Mouse (Mus musculus): Measurements from ENCODE around the gene Six6. TPM values are rescaled to one million over a fixed set of nuclear protein-coding genes. Genes with fewer than 3 reads are reported as not detected.

Gene Six6
- polyA plus RNA-seq, 1 experiment from 2014 or later = not detected

DNA sequence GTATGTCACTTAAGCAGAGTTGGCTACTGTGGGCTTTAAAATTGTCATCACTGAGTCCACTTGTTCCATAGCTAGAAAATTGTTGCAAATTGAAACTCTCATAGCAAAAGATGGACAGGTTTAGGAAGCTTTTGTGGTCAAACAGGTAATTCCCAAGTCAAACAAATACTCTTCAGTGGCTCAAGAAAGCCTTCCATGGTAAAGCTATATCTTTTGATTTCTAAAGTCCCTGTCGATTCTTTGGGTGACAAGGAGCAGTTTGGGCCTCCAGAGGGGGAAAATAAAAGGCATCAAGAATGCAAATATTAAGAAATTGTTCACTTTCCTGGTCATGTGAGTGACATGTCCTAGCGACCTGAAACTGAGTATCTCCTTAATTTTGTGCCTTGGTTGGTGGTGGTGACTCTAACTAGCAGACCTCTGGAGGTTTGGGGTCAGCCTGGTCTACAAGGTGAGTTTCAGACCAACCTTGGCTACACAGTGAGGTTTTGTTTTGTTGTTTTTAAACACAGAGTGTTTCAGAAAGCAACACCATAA, 4.0 kb downstream of the Six6 start:
- H3K27ac ChIP-seq = no peak overlapping the region
- no peaks in the 10 kb centered on the region for H3K9me3 ChIP-seq (replicated peaks)
- H3K4me2 ChIP-seq = no peak overlapping the region
- peaks cover 98% of the 10 kb centered on the region for H3K27me3 ChIP-seq
- ATAC-seq (replicated peaks; ENCODE audit: insufficient number of reproducible peaks, insufficient read depth, low FRiP score, low read depth) = no peak
- H3K36me3 ChIP-seq = no peaks in the 10 kb centered on the region
- WGBS = 17% methylated on average over 2 of the region's 2 CpGs
- H3K9ac ChIP-seq = no peak overlapping the region
- peaks cover 25% of the 10 kb centered on the region for H3K4me1 ChIP-seq (replicated peaks)
- no peak overlapping the region for H3K4me3 ChIP-seq

- Histone ChIP-seq H3K9ac (no peak overlapping the region), H3K27me3 (peaks cover 96% of the 10 kb centered on the region), H3K36me3 (no peaks in the 10 kb centered on the region), H3K4me3 (peak overlapping the region; percentile 48), H3K4me2 (peak overlapping the region; percentile 72), H3K9me3 (replicated peaks) (no peaks in the 10 kb centered on the region), H3K4me1 (replicated peaks) (peaks cover 21% of the 10 kb centered on the region), H3K27ac (no peak overlapping the region)
- WGBS = 3% methylated on average over 24 of the region's 24 CpGs
- no peak for ATAC-seq (replicated peaks; ENCODE audit: insufficient number of reproducible peaks, insufficient read depth, low FRiP score, low read depth)
Measured at GRCm38 (mm10) chr12:72944411-72945225, 4.9 kb downstream of the Six6 start.

- Histone ChIP-seq H3K4me2 (peak overlapping the region; percentile 72), H3K4me3 (peak overlapping the region; percentile 48), H3K36me3 (no peaks in the 10 kb centered on the region), H3K9me3 (replicated peaks) (no peaks in the 10 kb centered on the region), H3K27me3 (peaks cover 94% of the 10 kb centered on the region), H3K4me1 (replicated peaks) (peaks cover 12% of the 10 kb centered on the region), H3K9ac (peak overlapping the region; percentile 38; the same call in 1 of the 2 replicates), H3K27ac (no peak overlapping the region)
- 0 out of 2 replicates have a peak, but pooled peaks have one; percentile 10 for ATAC-seq (replicated peaks; ENCODE audit: insufficient number of reproducible peaks, insufficient read depth, low FRiP score, low read depth)
- under 1% methylated on average over 80 of the region's 89 CpGs for WGBS
Measured at GRCm38 (mm10) chr12:72945301-72946063, 5.8 kb downstream of the Six6 start.

GRCm38 (mm10) chr12:72946064-72946395, 6.3 kb downstream of the Six6 start:
- peak overlapping the region; percentile 72 for H3K4me2 ChIP-seq
- ATAC-seq (replicated peaks; ENCODE audit: insufficient number of reproducible peaks, insufficient read depth, low FRiP score, low read depth) = 0 out of 2 replicates have a peak, but pooled peaks have one; percentile 14
- peaks cover 91% of the 10 kb centered on the region for H3K27me3 ChIP-seq
- H3K9me3 ChIP-seq (replicated peaks) = no peaks in the 10 kb centered on the region
- H3K4me1 ChIP-seq (replicated peaks) = peaks cover 12% of the 10 kb centered on the region
- no peak overlapping the region for H3K9ac ChIP-seq
- H3K27ac ChIP-seq = no peak overlapping the region
- H3K36me3 ChIP-seq = no peaks in the 10 kb centered on the region
- peak overlapping the region; percentile 48 for H3K4me3 ChIP-seq
- WGBS = 14% methylated on average over 8 of the region's 8 CpGs

DNA sequence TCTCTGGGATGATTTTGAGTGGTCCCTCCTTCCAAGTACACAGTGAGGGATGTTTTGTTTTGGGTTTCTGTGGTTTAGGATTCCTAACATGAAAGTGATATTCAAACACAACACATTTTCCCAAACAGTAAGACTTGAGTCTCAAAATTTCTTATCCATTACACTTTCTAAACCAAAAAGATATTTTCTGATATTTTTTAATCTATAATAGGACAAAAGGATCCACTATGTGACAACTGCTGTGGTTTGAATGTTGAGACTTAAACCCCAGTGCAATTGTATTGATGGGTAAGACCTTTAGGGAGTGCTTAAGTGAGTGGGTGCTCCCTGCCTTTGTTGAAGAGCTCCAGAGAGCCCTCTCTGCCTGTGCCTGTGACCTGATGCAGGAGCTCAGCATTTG, 7.1 kb downstream of the Six6 start:
- no peak for ATAC-seq (replicated peaks; ENCODE audit: insufficient number of reproducible peaks, insufficient read depth, low FRiP score, low read depth)
- H3K9me3 ChIP-seq (replicated peaks) = no peaks in the 10 kb centered on the region

GRCm38 (mm10) chr12:72947335-72947734, 7.6 kb downstream of the Six6 start:
- no peak overlapping the region for H3K9ac ChIP-seq
- whole genome bisulfite sequencing = 28% methylated on average over 2 of the region's 2 CpGs
- ATAC-seq (replicated peaks; ENCODE audit: insufficient number of reproducible peaks, insufficient read depth, low FRiP score, low read depth) = no peak

More for the DNA sequence above, 7.1 kb downstream of the Six6 start:
- no peak overlapping the region for H3K27ac ChIP-seq
- H3K4me3 ChIP-seq = no peak overlapping the region
- H3K27me3 ChIP-seq = peaks cover 88% of the 10 kb centered on the region
- H3K36me3 ChIP-seq = no peaks in the 10 kb centered on the region
- no peak overlapping the region for H3K9ac ChIP-seq
- H3K4me2 ChIP-seq = no peak overlapping the region
- peaks cover 12% of the 10 kb centered on the region for H3K4me1 ChIP-seq (replicated peaks)

DNA sequence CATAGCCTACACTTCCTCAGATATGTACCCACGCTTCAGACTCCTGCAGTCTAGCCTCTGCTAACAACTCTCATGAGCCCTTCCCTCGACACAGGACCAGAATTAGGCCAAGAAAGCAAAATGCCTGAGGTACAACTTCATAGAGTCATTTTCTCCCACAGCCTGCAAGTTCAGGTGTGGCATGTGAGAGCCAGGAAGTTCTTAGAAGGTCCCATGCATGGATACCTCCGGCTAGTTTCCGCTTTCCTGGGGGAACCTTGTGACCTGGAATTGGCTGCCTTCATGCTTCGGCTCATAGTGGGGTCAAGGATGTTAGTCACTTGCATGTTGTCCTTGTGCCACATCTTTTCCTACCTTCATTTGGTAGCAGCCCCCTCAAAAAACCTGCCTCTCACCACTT, 13.4 kb downstream of the Six6 start:
- no peak overlapping the region for H3K9ac ChIP-seq
- WGBS = 83% methylated on average over 5 of the region's 5 CpGs
- H3K4me2 ChIP-seq = no peak overlapping the region
- no peak overlapping the region for H3K4me3 ChIP-seq
- H3K9me3 ChIP-seq (replicated peaks) = no peaks in the 10 kb centered on the region
- no peaks in the 10 kb centered on the region for H3K36me3 ChIP-seq
- H3K27ac ChIP-seq = no peak overlapping the region
- peaks cover 38% of the 10 kb centered on the region for H3K27me3 ChIP-seq
- peaks cover 13% of the 10 kb centered on the region for H3K4me1 ChIP-seq (replicated peaks)
- no peak for ATAC-seq (replicated peaks; ENCODE audit: insufficient number of reproducible peaks, insufficient read depth, low FRiP score, low read depth)

More at GRCm38 (mm10) chr12:72947335-72947734, 7.6 kb downstream of the Six6 start:
- Histone ChIP-seq H3K27me3 (peaks cover 85% of the 10 kb centered on the region), H3K27ac (no peak overlapping the region), H3K4me2 (no peak overlapping the region), H3K4me3 (no peak overlapping the region), H3K9me3 (replicated peaks) (no peaks in the 10 kb centered on the region), H3K4me1 (replicated peaks) (peaks cover 12% of the 10 kb centered on the region), H3K36me3 (no peaks in the 10 kb centered on the region)

DNA sequence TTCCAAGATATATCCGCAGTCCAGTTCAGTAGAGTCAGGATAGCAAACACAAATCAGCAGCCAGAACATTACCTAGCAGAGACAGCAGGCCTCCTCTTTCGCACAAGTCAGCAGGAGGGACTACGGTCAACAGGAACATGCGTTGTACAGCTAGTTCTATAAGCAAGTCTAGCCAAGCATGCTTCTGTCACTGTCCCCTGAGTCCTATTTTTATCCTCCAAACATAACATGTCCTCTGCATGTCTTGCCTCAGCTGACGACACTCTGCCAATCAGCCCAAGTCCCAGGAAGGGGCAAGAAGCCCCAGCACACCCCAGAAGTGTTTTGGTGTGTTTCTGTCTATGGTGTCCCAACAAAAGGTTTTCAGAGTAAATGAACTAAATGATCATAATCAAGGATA, 14.2 kb downstream of the Six6 start:
- Histone ChIP-seq H3K9me3 (replicated peaks) (no peaks in the 10 kb centered on the region), H3K27me3 (peaks cover 32% of the 10 kb centered on the region), H3K27ac (no peak overlapping the region), H3K4me2 (no peak overlapping the region), H3K4me3 (no peak overlapping the region), H3K4me1 (replicated peaks) (peaks cover 13% of the 10 kb centered on the region), H3K9ac (no peak overlapping the region), H3K36me3 (no peaks in the 10 kb centered on the region)
- 59% methylated on average over 5 of the region's 5 CpGs for WGBS
- no peak for ATAC-seq (replicated peaks; ENCODE audit: insufficient number of reproducible peaks, insufficient read depth, low FRiP score, low read depth)

GRCm38 (mm10) chr12:72954906-72955305, 15.2 kb downstream of the Six6 start:
- Histone ChIP-seq H3K27ac (no peak overlapping the region), H3K36me3 (no peaks in the 10 kb centered on the region), H3K27me3 (peaks cover 23% of the 10 kb centered on the region), H3K4me1 (replicated peaks) (peaks cover 13% of the 10 kb centered on the region), H3K4me3 (no peak overlapping the region), H3K9me3 (replicated peaks) (no peaks in the 10 kb centered on the region), H3K4me2 (no peak overlapping the region), H3K9ac (no peak overlapping the region)
- 15% methylated on average over 4 of the region's 4 CpGs for WGBS
- ATAC-seq (replicated peaks; ENCODE audit: insufficient number of reproducible peaks, insufficient read depth, low FRiP score, low read depth) = no peak

- WGBS = 57% methylated on average over 6 of the region's 6 CpGs
Measured at GRCm38 (mm10) chr12:72957829-72958424, 18.2 kb downstream of the Six6 start.

GRCm38 (mm10) chr12:72958446-72958845, 18.8 kb downstream of the Six6 start:
- H3K4me2 ChIP-seq = no peak overlapping the region
- no peak overlapping the region for H3K4me3 ChIP-seq
- no peak overlapping the region for H3K9ac ChIP-seq
- H3K36me3 ChIP-seq = no peaks in the 10 kb centered on the region
- ATAC-seq (replicated peaks; ENCODE audit: insufficient number of reproducible peaks, insufficient read depth, low FRiP score, low read depth) = no peak
- peaks cover 8% of the 10 kb centered on the region; the same call in 1 of the 2 replicates for H3K27me3 ChIP-seq
- H3K4me1 ChIP-seq (replicated peaks) = peaks cover 13% of the 10 kb centered on the region
- no peak overlapping the region for H3K27ac ChIP-seq
- no peaks in the 10 kb centered on the region for H3K9me3 ChIP-seq (replicated peaks)
- WGBS = 89% methylated on average over 3 of the region's 3 CpGs

More at GRCm38 (mm10) chr12:72957829-72958424, 18.2 kb downstream of the Six6 start:
- Histone ChIP-seq H3K4me1 (replicated peaks) (peaks cover 13% of the 10 kb centered on the region), H3K27me3 (peaks cover 10% of the 10 kb centered on the region; the same call in 1 of the 2 replicates), H3K4me2 (no peak overlapping the region), H3K9me3 (replicated peaks) (no peaks in the 10 kb centered on the region), H3K4me3 (no peak overlapping the region), H3K27ac (no peak overlapping the region), H3K36me3 (no peaks in the 10 kb centered on the region), H3K9ac (no peak overlapping the region)
- no peak for ATAC-seq (replicated peaks; ENCODE audit: insufficient number of reproducible peaks, insufficient read depth, low FRiP score, low read depth)
